Mouse (Mus musculus) megakaryocyte, embryonic 14.5 days (primary cell): ENCODE measurements around the gene Kpnb1. TPM values are rescaled to one million over a fixed set of nuclear protein-coding genes. Genes with fewer than 3 reads are reported as not detected.
A peak's percentile ranks its signal among the peaks of the same experiment; 100 is the strongest.

Source experiments
- H3K27me3 ChIP-seq: replicated peaks from 2 replicates; pipeline ENCODE3; 2012; ENCODE audit warnings: inconsistent platforms
- H3K36me3 ChIP-seq: replicated peaks from 2 replicates; pipeline ENCODE3; 2012; ENCODE audit warnings: low read length, inconsistent platforms, mixed read lengths
- H3K4me1 ChIP-seq: 2 replicates; pipeline ENCODE4 v1.6.1; 2012; ENCODE audit warnings: inconsistent platforms
- H3K4me3 ChIP-seq: replicated peaks from 2 replicates; pipeline ENCODE3; 2012; ENCODE audit warnings: moderate library complexity, mild to moderate bottlenecking, inconsistent platforms
- H3K9me3 ChIP-seq: 2 replicates; pipeline ENCODE4 v1.6.1; 2012; ENCODE audit warnings: inconsistent platforms
- FLI1 ChIP-seq: IDR thresholded peaks from 2 replicates; pipeline ENCODE4 v1.6.1; 2012; ENCODE audit warnings: low read length, inconsistent platforms, mixed read lengths
- GATA1 ChIP-seq: IDR thresholded peaks from 3 replicates; pipeline ENCODE4 v1.6.1; 2012; ENCODE audit warnings: mixed read lengths, low read length, inconsistent platforms, borderline replicate concordance
- polyA plus RNA-seq: library from polyadenylated mRNA; stranded (reverse); fragments of >175 nt; gene quantifications from 2 replicates; pipeline ENCODE4 v1.2.3, GENCODE M21; 2012; ENCODE audit warnings: low replicate concordance; ENCODE audit not compliant: insufficient read depth

Gene Kpnb1
- polyA plus RNA-seq, 1 experiment, result 10.2 TPM

DNA sequence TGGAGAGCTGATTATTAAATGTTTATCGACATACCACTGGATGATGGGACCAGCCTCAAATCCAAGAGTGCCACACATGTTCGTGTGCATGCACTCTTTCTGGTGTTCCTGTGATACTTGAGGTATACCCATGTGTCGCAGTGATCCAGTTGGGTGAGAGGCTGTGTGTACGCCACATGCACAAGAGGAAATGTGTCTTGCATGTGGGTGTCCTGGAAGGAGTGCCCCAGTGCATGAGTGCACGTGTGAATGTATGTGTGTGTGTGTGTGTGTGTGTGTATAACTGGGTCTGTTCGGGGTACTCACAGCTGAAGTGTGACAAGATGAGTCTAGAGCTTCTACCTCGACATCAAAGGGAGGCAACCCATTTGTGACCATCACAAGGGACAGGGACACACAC is 57.4 kb downstream of the Kpnb1 start:
- Histone ChIP-seq H3K4me1 (peaks cover 84% of the 10 kb centered on the region), H3K4me3 (peak overlapping the region; percentile 19), H3K27me3 (peaks cover 80% of the 10 kb centered on the region), H3K9me3 (no peaks in the 10 kb centered on the region), H3K36me3 (peaks cover 7% of the 10 kb centered on the region)
- TF ChIP-seq FLI1 (no peak), GATA1 (no peak)

DNA sequence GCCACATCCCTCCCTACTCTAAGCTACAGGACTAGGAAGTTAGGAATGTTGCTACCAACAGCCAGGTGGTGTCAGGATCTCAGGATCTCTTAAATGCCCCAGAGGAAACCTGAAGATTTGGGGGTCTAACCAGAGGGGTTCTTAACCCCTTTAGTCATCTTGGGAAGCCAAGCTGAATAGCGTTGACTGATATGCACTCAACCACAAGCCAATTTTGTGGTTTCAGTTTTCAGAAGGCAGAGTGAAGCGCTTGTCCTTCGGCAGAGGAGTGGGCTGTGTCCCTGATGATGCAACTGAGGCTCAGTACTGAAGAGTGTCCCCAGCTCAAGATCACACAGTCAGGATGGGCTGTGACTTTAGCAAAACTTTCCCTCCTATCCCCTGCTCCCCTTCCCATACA is 58.7 kb downstream of the Kpnb1 start:
- Histone ChIP-seq H3K36me3 (no peaks in the 10 kb centered on the region), H3K9me3 (no peaks in the 10 kb centered on the region), H3K4me1 (peaks cover 87% of the 10 kb centered on the region), H3K4me3 (no peak overlapping the region), H3K27me3 (peaks cover 79% of the 10 kb centered on the region)
- TF ChIP-seq GATA1, result no peak
- no peak for TF ChIP-seq FLI1

DNA sequence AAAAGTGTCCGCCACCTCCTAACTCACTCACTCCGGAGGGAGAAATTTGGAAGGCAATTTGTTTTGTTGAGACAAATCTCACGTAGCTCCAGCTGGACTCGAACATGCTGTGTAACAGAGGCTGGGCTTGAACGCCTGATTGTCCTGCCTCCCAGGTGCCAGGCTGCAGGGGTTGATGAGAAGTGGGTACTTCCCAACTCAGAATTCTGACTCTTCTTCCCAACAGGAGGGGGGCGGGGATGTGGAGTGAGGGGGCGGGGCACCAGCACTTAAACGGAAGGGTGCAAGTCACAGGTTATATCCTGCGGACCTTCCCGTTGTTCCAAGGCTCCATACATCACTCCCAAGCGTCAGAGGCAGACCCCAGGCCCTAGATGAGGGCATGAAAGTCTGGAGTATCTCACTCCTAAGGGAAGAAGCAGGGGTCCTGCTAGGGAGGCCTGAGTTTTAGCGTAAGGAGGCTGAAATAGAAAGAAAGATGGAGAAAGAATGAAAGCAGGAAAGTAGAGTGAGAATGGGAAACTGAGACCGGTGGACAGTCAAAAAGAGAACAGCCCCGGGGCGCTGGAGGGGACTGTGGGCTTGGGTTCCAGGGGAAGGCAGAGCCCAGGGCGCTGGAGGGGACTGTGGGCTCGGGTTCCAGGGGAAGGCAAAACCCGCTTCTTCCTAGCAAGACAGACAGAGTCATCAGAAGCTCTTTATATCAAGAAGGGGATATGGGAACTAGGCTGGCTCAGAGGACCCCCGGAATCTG is 60.0 kb downstream of the Kpnb1 start:
- Histone ChIP-seq H3K9me3 (no peaks in the 10 kb centered on the region), H3K36me3 (no peaks in the 10 kb centered on the region), H3K27me3 (peaks cover 68% of the 10 kb centered on the region), H3K4me1 (peaks cover 85% of the 10 kb centered on the region), H3K4me3 (peak overlapping the region; percentile 91)
- TF ChIP-seq GATA1 (no peak), FLI1 (no peak)

DNA sequence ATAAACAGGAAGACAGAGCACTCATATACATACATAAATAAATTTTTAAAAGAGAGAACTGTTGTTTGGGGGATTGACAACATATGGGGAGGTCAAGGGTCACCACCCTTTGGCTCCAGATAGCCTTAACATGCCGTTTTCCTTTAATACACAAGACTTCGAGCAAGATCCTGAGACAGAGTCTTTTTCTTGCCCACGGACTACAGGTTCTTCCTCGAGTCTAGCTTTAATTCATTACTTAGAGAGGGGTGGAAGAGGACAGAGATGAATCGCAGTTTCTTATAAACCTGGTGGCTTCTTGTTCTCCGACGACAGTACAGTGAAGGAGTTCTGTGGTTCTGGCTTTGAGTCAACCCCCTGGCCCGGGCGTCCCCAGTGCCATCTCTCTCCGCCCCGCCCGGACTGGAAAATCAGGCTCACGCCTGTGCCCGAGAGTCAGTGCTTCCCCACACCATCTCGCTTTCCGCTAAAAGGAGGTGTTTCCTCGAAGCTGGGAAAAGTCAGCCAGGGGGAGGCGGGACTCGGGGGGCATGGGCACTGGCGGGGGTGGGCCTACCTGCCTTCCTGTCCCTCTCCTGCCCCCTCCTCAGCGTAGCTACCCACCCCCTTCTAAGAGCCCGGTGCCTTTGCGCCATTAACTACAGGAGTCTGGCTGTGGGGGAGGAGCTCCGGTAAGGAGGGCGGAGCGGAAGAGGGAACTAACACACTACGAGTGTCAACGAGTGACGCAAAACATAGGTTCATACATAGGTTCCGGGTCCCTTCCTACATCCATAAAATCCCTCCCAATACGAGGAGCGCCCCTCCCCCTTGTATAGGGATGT is 60.8 kb downstream of the Kpnb1 start:
- TF ChIP-seq GATA1 (no peak), FLI1 (no peak)
- Histone ChIP-seq H3K9me3 (no peaks in the 10 kb centered on the region), H3K36me3 (no peaks in the 10 kb centered on the region), H3K4me3 (peak overlapping the region; percentile 91), H3K27me3 (peaks cover 68% of the 10 kb centered on the region), H3K4me1 (peaks cover 78% of the 10 kb centered on the region)

DNA sequence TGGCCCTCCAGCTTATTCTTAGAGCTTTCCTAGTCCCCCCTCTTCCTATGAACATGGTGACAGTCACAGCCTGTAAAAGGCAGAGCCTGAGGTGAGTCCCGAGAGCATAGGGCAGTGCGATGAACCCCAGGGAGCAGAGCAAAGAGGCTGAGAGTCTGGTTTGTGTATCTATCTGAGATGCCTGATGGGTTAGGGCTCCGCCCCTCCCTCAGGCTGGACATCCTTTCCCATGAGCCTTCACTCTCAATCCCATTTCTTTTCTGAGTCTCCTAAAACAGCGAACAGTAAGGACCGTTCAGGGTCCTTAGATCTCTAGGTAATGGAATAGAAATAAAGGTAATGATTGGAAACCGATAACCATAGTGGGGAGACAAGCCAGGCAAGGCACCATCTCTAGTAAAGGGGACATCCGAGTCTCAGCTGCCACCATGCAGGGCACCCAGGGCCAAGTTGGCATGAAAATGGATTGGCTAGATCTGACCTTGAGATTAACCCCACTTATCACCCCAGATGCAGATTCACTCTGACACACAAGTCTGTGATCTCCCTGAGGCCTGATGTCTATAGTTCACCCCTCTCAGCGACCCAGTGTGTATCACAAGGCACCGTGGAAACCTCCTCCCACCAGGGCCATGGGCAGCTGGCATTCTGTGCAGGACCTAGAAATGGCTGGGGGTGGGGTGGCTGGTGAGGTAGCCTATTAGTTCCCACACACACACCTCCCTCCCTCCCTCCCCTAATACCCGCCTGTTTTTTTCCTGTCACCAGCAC is 63.2 kb downstream of the Kpnb1 start:
- no peak for TF ChIP-seq FLI1
- TF ChIP-seq GATA1, result no peak
- Histone ChIP-seq H3K9me3 (no peaks in the 10 kb centered on the region), H3K27me3 (peaks cover 66% of the 10 kb centered on the region), H3K36me3 (no peaks in the 10 kb centered on the region), H3K4me3 (no peak overlapping the region), H3K4me1 (peaks cover 66% of the 10 kb centered on the region)

DNA sequence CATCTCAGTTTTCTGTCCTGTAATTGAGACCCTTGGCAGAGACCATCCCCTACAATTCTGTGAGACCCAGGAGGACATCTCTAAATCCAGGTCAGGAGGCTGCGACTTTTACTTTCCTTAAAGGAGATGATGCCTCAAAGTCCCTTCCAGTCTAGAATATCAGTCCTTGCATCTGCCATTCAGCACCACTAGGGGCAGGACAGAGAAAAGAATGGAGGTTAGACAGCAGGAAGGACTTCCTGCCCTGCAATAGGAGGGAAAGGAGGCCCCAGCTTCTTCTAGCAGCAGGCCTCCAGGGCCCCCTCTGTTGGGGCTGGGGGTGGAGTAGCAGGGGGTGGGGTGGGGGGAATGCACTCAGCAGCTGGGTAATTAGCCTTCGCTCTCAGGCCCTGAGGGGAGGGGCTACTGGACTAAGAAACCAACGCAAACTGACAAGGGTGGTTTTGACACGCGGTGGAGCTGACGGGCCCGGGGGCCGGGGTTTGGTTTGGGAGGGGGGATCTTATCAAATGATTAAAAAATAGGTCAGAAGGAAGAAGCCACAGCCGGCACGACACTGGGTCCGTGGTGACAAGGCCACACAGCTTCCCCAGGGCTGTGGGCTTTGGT is 64.3 kb downstream of the Kpnb1 start:
- TF ChIP-seq GATA1 (no peak), FLI1 (no peak)
- Histone ChIP-seq H3K27me3 (peaks cover 70% of the 10 kb centered on the region), H3K36me3 (no peaks in the 10 kb centered on the region), H3K4me1 (peaks cover 55% of the 10 kb centered on the region), H3K9me3 (no peaks in the 10 kb centered on the region), H3K4me3 (no peak overlapping the region)

DNA sequence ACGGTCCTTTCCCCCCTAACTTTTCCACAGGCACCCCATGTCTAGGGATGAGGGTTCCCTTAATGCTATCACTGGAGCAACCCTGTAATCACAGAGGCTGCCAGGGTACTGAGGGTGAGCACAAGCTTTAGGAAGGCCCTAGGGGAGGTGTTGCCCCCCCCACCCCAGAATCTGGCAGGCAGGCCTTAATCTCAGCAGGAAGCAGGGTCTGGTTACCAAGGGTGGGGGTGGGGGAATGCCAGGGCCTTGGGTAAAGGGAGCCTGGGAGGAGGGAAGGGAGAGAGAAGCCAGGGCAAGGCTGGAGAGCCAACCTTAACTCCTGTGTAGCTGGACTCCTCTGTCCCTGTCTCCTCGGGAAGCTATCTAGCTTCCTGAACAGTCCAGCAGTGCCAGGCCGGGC is 67.0 kb downstream of the Kpnb1 start:
- no peak for TF ChIP-seq FLI1
- TF ChIP-seq GATA1, result no peak
- no peaks in the 10 kb centered on the region for H3K9me3 ChIP-seq
- H3K4me1 ChIP-seq, result peaks cover 32% of the 10 kb centered on the region
- H3K27me3 ChIP-seq, result peaks cover 79% of the 10 kb centered on the region
- no peaks in the 10 kb centered on the region for H3K36me3 ChIP-seq
- no peak overlapping the region for H3K4me3 ChIP-seq

DNA sequence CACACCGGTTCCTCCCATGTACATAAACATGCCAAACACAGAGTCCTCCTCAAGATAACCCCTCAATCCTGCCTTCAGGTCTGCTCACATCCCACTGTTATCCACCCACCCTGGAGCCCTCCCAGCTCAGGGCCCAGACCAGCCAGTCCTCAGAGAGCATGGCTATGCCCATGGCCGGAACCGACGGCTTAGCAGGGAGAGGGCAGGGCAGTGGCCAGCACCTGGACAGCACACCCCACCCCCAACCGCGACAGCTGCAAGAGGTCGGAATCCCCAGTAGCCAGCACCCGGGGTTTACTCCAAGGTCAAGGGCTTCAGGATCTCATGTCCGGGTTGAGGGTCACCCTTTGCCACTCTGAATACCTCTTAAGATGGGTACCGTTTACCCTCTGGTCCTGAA is 67.5 kb downstream of the Kpnb1 start:
- Histone ChIP-seq H3K4me1 (peaks cover 36% of the 10 kb centered on the region), H3K4me3 (no peak overlapping the region), H3K9me3 (no peaks in the 10 kb centered on the region), H3K36me3 (no peaks in the 10 kb centered on the region), H3K27me3 (peaks cover 80% of the 10 kb centered on the region)
- TF ChIP-seq GATA1 (no peak), FLI1 (no peak)

DNA sequence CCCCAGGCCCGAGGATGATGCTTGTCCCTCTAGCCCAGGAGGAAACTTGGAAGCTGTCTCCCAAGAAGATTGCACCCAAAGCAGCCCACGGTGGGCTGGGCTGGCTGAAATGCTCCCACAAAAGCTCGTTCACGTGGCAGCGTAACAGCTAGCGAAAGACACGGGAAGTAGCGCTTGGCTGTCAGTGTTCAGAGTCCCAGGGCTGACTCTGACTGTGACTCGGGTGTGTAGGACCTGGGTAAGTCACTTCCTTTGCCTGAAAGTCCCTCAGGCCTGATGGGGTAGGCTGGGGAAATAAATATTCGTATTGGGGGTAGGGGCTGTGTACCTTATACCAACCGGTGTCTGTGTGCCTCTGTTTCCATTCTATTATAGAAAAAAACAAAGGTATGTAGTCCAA is 71.9 kb downstream of the Kpnb1 start:
- TF ChIP-seq GATA1, result no peak
- TF ChIP-seq FLI1, result no peak
- peaks cover 29% of the 10 kb centered on the region for H3K4me1 ChIP-seq
- no peaks in the 10 kb centered on the region for H3K9me3 ChIP-seq
- no peaks in the 10 kb centered on the region for H3K36me3 ChIP-seq
- H3K27me3 ChIP-seq, result peaks cover 90% of the 10 kb centered on the region
- peak overlapping the region; percentile 82 for H3K4me3 ChIP-seq
